Mouse (Mus musculus) thymus, adult 2 months (tissue): ENCODE data around the gene Gmpr2.

Experiments used
- CTCF ChIP-seq: fragments of 200-500 bp; IDR thresholded peaks from 2 replicates; pipeline ENCODE4 v1.5.1; 2012; ENCODE audit warnings: mild to moderate bottlenecking, control low read depth, low read length, moderate library complexity, borderline replicate concordance; ENCODE audit not compliant: control insufficient read depth, poor library complexity, insufficient read depth; ENCODE audit errors: extremely low read depth
- POLR2A ChIP-seq: fragments of 200-500 bp; IDR thresholded peaks from 2 replicates; pipeline ENCODE4 v1.6.1; 2012; ENCODE audit warnings: mild to moderate bottlenecking, low read length, control low read depth, moderate library complexity; ENCODE audit not compliant: control insufficient read depth, poor library complexity, insufficient read depth; ENCODE audit errors: extremely low read depth

GRCm38 (mm10) chr14:55723433-55723832 lies 51.7 kb downstream of the Gmpr2 start:
- TF ChIP-seq CTCF, result no peak
- no peak for TF ChIP-seq POLR2A
